Mouse (Mus musculus) thymus, postnatal 10 days (tissue): ENCODE measurements around the gene Duox1.
"Not testable (repeated sequence)": the region's sequence is repeated elsewhere in the genome, so short reads cannot be mapped to it uniquely, and the experiment has no call there.

Source experiments
- DNase-seq, 2 experiments: peaks; one replicate each; pipeline ENCODE4 v3.0.0; 2021; ENCODE audit warnings: low spot score in 2 of 2

The Duox1 gene

DNA sequence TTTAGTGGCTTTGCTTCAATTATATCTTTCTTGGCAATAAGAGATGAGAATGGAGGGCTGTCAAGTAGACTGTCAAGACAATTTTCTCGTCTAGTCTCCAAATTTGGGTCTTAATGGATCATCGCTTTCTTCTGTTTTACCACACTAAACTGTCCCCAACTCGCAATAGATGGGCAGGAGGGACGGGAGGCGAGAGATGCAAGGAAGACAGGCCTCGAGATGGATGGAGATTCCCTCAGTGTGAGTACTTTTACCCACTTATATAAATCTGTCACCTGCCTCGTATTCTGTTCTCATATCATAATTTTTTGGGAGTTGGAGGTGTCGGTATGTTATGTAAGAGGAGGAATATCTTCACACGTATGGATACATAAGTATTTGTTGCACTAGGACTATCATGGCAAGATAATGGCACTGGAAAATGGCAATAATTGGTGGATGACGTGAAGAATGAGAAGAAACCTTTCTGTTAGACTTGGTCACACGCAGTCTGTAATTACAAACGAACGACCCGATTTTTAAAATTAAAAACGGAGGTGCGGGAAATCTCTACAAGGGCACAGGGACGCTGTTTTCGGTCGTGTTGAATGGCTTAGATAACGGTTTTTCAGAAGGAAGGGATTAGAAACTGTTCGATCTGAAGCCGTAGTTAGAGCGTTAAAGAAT, 59.3 kb downstream of the Duox1 start:
- DNase-seq, result no peak

DNA sequence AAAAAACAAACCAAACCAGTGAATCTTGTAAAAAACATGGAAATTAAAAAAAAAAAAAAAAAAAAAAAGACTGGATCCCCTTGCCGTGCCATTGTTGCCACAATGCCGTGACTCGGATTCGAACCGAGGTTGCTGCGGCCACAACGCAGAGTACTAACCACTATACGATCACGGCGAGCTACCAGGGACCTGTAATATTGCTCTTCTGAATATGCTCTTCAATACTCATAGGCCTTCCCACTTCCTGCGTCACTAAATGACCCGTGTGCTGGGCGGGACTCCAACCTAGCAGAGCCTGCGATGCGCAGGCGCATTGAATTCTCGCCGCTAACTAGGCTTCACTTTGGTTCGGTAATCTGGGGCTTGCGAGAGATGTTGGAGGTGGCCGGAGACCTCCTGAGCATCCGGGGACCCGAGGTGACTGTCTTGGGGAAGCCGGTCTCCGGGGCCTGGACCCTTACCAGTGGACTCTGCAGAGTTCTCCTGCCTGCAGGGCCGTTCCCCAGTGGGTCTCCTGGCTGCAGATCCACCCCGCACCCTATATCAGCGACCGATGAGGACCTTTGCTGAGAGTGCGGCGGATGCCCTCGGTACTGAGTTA, 60.0 kb downstream of the Duox1 start:
- peak; percentile 88 to 93 for DNase-seq

DNA sequence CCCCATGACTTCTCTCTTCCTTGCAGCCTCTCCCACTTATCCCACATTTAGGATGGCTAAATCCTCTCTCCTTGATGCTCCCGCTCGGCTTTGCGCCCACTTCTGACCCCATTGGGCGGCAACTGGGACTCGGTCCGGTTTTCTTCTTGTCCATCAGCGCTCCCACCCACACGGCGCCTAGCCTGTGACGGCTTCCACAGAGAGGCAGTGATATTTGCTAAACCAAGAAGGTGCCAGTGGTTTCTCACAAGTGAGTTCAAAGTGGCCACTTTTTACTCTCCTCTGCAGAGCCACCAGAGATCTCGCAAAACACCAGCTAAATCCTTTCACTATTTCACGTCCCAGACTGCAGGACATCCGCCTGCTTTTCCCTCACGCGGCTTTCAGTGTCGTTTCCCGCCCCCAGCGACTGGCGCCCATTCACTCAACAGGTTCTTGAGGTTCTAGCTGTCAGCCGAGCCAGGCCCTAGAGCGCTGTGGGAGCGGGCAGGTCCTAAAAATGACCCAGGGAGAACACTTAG, 60.6 kb downstream of the Duox1 start:
- DNase-seq, result peak; percentile 38 to 46

DNA sequence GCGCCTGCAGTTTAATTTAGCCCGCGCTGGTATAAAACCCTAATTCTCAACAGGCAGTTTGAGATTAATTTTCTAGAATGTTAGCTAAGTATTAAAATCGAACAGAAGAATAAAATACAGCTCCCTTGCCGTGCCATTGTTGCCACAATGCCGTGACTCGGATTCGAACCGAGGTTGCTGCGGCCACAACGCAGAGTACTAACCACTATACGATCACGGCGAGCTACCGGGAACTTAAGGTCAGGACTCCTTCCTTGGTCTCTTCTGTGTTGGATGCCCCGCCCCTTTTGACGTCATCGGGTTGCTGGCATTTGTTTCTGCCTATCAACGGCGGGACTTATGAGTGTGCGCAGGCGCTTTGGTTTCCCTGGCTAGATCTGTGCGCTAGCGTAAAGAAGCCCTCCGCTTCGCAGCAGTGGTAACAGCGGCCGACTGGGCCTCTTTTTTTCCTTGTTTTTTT, 61.8 kb downstream of the Duox1 start:
- peak; percentile 97 to 98 for DNase-seq

DNA sequence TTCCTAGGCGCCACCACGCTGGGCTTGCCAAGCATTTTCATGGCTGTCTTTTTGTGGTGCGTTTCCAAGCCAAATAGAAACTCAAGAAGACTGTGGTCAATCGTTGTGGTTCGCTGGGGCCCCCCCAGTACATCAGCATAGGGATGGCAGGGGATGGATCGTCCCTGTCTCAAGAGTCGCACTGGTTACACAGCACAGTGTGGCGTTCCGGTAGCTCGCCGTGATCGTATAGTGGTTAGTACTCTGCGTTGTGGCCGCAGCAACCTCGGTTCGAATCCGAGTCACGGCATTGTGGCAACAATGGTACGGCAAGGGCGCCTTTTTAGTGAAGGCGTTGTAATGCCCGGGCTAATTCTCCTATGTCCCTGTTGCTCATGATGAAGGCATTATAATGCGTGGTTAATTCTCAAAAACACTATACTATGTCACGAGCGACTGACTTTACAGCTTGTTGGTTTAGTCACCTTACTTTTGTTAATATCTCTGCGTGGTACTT, 62.3 kb downstream of the Duox1 start:
- DNase-seq, result peak; percentile 65

DNA sequence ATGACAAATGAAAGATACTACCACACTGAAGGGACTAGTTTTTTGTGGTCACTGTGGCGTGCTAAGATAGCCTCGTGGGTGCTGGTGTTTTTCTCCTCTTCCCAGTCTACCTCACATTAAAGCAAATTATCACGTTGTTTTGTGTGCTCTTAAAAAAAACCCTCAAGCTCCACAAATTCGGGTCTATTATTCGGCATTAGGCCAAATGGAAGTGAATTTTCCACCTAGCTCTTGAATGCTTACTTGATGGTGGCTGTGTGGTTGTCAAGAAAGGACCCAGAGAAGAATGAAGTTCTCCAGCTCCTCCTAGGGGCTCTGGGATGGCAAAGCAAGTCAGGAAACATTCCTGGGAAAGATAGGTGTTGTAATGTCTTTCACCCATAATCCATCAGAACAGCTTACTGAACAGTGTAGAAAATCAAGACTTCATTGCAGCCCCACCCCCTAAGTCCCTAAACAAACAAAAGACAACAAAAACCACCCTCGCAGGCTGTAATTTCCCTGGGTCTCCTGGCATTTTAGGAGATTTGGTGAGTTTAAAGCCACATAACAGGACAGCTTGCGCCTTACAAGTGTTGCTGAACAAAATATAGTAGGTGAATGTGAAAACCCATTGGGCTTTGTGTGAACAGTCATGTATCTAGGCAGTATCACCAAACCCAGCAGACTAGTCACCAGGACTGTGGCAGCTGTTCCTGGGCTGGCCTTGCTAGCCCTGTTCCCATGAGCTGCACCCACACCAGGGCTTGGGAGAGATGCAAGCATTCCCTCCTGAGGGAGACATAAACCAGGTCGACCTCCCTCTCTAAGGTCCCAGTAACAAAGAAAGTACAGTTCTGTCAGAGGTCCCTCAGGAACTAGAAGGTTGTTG, 63.2 kb downstream of the Duox1 start:
- no peak for DNase-seq

DNA sequence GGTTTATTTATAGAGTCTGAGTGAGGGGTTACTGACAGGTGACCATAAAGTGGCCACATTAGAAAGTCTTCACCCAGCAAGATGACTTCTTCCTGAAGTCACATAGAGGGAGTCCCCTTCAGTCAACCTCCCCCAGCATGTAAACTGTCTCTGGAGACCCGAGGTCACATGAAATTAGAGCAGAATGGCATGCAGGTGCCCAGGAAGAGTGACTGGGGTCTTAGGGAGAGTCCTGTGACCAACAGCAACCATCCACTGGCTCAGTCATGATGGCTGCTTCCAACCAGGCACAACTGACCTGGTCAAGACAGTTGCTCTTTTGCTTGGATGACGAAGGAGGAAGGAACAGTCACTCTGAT, 63.8 kb downstream of the Duox1 start:
- no peak for DNase-seq

DNA sequence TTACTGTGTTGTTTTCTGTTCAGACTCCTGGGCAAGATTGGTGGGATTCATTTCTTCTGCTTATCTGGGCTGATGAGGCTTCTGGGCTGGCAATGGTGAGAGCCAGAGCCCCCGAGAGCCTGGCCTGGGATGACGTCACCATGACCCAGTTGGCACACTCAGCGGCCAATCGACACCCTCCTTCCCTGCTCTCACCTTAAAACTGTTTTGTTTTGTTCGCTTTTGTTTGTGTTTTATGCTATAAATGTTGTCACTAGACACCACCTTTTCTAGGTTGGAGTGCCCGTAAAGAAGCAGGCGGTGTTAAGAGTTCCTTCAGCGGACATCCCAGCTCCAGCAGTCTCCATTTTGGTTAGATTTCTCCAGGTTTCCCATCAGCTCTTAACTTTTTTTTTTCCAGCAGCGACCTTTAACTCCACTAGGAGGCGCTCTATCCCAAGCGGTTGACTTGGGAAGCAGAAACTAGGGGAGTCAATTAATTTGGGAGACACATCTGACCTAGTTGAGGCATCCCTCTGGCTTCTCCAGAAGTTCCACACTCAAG, 65.4 kb downstream of the Duox1 start:
- DNase-seq, result peak in 1 of 2 experiments; percentile 63

DNA sequence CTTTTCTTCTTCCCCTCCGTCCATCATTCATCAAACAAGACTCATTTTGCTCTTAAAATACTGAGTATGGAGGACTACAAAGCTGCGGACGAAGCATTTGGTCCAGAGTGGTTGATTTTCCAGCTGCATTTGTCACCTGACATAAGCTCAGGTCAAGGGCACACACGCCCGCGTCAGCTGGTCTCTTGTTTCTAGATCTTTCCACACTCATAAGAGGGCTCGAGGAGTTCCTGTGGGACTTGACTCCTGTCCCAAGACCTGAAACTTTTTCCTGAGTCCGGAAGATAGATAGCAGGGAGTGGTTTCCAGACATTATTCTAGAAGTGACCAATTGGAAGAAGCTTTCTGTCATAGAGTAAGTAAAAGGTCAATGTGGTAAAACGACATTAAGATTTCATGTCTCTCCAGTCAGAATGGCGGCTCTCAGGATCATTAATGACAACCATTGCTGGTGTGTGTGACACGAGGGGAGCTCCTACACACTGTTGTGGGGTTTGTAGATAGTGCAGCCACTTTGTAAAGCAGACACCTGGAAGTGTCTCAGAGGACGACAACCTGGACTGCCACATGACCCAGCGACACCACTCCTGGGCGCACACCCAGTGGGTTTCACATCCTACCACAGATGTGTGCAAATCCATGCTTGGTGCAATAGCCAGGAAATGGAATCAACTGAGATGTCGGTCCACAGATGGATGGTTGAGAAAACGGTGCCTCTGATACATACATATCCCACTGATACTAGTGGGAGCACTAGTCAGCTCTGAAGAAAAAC, 66.0 kb downstream of the Duox1 start:
- no peak for DNase-seq

DNA sequence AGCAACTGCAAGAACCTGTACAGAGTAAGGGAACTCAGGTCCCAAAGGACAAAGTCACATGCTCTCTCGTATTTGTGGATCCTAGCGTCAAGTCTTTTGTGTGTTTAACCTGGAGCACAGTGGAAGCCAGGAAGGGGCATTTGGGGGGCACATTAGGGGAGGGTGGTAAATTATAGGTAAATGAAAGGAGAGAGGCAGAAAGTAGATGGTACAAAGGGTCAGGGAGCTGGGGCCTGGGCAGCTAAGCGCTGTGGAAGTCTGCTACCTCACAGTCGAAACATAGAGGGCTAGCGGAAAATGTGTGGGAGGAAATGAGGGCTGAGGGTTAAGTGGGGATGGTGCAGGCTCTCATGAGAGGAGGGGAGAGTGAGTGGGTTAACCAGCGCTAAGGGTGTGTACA, 66.6 kb downstream of the Duox1 start:
- DNase-seq, result no peak

DNA sequence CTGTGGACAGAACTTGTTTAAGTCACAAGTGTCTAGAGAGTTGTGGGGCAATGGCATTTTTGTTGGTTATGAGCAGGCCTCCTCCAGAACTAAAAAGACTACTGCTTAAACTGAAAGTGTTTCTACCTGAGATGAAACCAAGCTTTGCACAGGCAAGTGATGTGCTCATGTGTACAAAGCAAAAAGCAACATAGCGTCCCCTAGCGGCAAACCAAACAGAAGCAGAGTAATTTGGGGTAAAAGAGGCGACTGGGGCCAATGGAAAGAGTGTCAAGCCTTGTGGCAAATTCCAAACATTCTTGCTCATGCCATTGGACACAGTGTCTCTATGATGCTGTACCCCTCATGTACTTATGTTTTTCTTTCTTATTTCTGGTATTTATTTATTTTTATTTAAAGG, 69.6 kb downstream of the Duox1 start:
- no peak for DNase-seq

DNA sequence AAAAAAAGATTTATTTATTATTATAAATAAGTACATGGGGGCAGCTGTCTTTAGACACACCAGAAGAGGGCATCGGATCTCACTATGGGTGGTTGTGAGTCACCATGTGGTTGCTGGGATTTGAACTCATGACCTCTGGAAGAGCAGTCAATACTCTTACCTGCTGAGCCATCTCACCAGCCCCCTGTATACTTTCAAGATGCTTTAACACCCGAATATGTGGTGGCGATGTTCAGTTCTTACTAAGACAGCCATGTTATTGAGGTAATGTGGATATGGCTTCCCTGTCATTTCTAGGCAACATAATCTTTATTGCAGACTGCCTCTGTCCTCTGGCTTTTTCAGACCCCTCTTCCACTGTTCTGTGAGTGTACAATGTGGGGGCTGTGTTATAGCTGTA, 71.7 kb downstream of the Duox1 start:
- DNase-seq, result not testable (repeated sequence)

DNA sequence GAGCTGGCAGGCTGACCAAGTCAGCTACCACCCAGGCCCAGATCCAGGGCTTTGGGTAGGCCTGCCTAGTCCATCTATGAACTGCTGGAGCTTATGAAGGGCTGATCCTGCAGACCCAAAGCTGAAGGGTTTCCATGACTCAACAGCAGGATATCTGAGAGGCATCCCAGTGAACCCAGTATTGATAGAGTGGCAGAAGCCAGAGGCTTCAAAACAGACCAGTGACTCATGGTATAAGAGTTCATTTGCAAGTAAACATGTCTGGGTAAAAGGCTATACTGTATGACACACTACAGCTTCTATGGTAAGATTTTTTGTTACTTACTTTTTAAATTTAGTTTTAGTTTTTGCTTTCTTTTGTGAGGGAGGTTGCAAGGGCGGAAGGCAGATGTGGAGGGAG, 80.7 kb downstream of the Duox1 start:
- no peak for DNase-seq
